Mouse (Mus musculus) intestine, postnatal 0 days (tissue): Measurements from ENCODE around the gene Unc45a. TPM values are rescaled to one million over a fixed set of nuclear protein-coding genes. Genes with fewer than 3 reads are reported as not detected.

ENCODE experiments used
- ATAC-seq: fragments of 200-750 bp; cut with Nextera tagmentation; 2 replicates; pipeline ENCODE4 v1.8.0; 2017; ENCODE audit warnings: mild to moderate bottlenecking, moderate TSS enrichment, moderate library complexity
- H3K27ac ChIP-seq: fragments of 300-500 bp; sonication (generic); 2 replicates; pipeline ENCODE4 v1.5.1; 2014; ENCODE audit warnings: mild to moderate bottlenecking, low read depth, low read length, moderate library complexity
- H3K27me3 ChIP-seq: fragments of 300-500 bp; sonication (generic); replicated peaks from 2 replicates; pipeline ENCODE4 v1.6.1; 2014; ENCODE audit warnings: low read length, mixed read lengths; ENCODE audit not compliant: control insufficient read depth, insufficient read depth
- H3K36me3 ChIP-seq: fragments of 300-500 bp; sonication (generic); 2 replicates; pipeline ENCODE4 v1.6.1; 2014; ENCODE audit warnings: mild to moderate bottlenecking, moderate library complexity; ENCODE audit not compliant: control insufficient read depth, insufficient read depth
- H3K4me1 ChIP-seq: fragments of 300-500 bp; sonication (generic); replicated peaks from 2 replicates; pipeline ENCODE4 v1.6.1; 2014; ENCODE audit warnings: antibody characterized with exemption, low read length, mixed read lengths; ENCODE audit not compliant: control insufficient read depth, insufficient read depth
- H3K4me2 ChIP-seq: fragments of 300-500 bp; sonication (generic); replicated peaks from 2 replicates; pipeline ENCODE4 v1.6.1; 2014; ENCODE audit warnings: low read depth, mild to moderate bottlenecking, moderate library complexity
- H3K4me3 ChIP-seq: fragments of 300-500 bp; sonication (generic); 2 replicates; pipeline ENCODE4 v1.5.1; 2014; ENCODE audit warnings: low read depth, low read length
- H3K9ac ChIP-seq: fragments of 300-500 bp; sonication (generic); 2 replicates; pipeline ENCODE4 v1.6.1; 2014; ENCODE audit warnings: mild to moderate bottlenecking, low read depth, low read length
- H3K9me3 ChIP-seq: fragments of 300-500 bp; sonication (generic); 2 replicates; pipeline ENCODE4 v1.6.1; 2016; ENCODE audit warnings: mixed run types; ENCODE audit not compliant: control insufficient read depth
- CTCF ChIP-seq: sonication (generic); IDR thresholded peaks from 2 replicates; pipeline ENCODE4 v1.5.1; 2016; ENCODE audit warnings: low read depth, mild to moderate bottlenecking, control low read depth, antibody characterized with exemption, moderate library complexity
- WGBS: fragments of 180-500 bp; shearing (Covaris S2); extraction: QIAGEN DNeasy Blood & Tissue Kit; methylation state at CpG from one replicate; pipeline ENCODE4 v1.1.7; 2014; 5-methylcytosine and 5-hydroxymethylcytosine counted together
- polyA plus RNA-seq: library from polyadenylated mRNA; unstranded; fragments of >200 nt; fragmentation: Nextera tagmentation; extraction: Ambion mirVana; gene quantifications from 2 replicates; pipeline ENCODE4 v1.2.1, GENCODE M21; 2015

The Unc45a gene
- polyA plus RNA-seq, 1 experiment from 2014 or later: 20.0 TPM

DNA sequence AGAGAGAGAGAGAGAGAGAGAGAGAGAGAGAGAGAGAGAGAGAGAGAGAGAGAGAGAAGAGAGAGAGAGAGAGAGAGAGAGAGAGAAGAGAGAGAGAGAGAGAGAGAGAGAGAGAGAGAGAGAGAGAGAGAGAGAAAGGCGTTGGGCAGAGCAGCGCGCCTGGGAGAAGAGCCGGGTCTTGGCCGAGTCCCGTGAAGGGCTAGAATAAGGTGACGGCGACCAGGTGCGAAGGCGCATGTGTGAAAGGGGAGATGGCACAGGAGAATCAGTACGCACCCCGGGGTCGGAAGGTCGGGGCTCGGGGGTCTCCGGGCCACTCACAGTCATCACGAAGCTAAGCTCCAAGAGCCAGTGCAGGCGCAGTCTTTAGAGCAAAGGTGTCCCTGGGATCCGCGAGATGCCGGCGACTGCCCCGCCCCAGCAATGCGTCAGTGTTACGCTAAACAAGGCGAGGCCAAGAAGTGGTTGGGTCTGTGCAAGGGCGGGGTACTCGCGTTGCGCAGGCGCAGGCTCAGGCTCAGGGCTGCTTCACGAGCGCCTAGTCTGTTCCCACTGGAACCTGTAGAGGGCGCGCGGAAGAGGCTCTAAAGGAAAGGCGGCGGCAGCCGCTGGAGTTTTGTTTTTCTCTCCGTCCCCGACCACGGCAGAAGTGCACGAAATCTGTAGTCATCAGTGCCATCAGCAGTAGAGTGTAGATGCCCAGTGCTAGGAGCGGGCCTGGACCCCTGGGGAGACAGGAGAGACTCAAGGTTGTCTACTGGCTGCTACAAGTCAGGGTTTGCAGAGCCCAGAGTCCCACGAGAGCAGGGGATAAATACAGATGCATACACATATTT lies 794 bp downstream of the Unc45a start:
- 1% methylated on average over 44 of the region's 45 CpGs for WGBS
- Histone ChIP-seq H3K27me3 (no peaks in the 10 kb centered on the region), H3K4me1 (no peaks in the 10 kb centered on the region; the same call in 1 of the 2 replicates), H3K4me2 (peak overlapping the region; percentile 67), H3K4me3 (peak overlapping the region; percentile 59), H3K9ac (peak overlapping the region; percentile 55), H3K36me3 (peaks cover 22% of the 10 kb centered on the region), H3K27ac (peak overlapping the region; percentile 69), H3K9me3 (no peaks in the 10 kb centered on the region)
- TF ChIP-seq CTCF: peak; percentile 91
- ATAC-seq: peak; percentile 95

DNA sequence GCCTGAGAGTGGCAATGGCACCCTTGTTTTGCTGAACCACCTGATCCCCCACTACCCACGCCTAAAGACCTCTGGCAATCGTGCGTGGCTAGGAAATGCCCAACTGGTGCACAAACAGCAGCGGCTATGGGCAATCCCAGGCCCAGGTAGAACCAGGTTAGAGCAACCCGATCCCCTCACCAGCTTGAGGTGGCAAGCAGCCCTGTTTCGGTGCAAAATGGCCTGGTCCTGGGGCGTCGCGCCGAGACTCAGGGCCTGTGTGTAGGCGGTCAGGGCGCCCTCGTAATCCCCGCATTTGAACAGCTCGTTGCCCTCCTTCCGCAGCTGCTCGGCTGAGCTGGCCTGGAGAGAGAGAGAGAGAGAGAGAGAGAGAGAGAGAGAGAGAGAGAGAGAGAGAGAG lies 1.4 kb downstream of the Unc45a start:
- Histone ChIP-seq H3K9ac (peak overlapping the region; percentile 55), H3K4me3 (peak overlapping the region; percentile 59), H3K4me2 (peak overlapping the region; percentile 67), H3K27me3 (no peaks in the 10 kb centered on the region), H3K27ac (no peak overlapping the region), H3K36me3 (peaks cover 28% of the 10 kb centered on the region), H3K4me1 (no peaks in the 10 kb centered on the region; the same call in 1 of the 2 replicates), H3K9me3 (no peaks in the 10 kb centered on the region)
- WGBS: 7% methylated on average over 17 of the region's 17 CpGs
- no peak for ATAC-seq
- TF ChIP-seq CTCF: no peak

DNA sequence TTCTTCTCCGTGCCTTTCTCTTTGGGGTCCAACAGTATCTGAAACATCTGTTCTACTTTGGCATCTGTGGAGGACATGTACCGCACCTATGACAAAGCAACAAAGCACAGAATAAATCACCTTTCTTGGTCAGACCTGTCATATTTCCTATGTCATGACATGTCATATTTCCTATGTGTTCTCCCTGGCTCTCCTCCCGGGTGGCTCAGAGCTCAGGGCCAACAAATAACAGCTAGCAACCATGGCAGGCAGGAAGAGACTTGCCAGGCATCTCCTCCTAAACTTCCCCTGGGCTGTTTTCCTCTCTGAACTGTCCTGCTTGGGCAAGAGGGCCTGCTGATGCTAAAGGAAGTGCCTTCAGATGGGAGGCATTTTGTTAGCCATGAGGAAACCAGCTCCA lies 3.9 kb downstream of the Unc45a start:
- no peak for ATAC-seq
- Histone ChIP-seq H3K4me2 (no peak overlapping the region), H3K27me3 (no peaks in the 10 kb centered on the region), H3K27ac (no peak overlapping the region; the same call in 1 of the 2 replicates), H3K36me3 (peaks cover 51% of the 10 kb centered on the region), H3K4me3 (no peak overlapping the region), H3K4me1 (no peaks in the 10 kb centered on the region; the same call in 1 of the 2 replicates), H3K9me3 (no peaks in the 10 kb centered on the region), H3K9ac (no peak overlapping the region)
- TF ChIP-seq CTCF: no peak
- 83% methylated on average over 3 of the region's 3 CpGs for WGBS

DNA sequence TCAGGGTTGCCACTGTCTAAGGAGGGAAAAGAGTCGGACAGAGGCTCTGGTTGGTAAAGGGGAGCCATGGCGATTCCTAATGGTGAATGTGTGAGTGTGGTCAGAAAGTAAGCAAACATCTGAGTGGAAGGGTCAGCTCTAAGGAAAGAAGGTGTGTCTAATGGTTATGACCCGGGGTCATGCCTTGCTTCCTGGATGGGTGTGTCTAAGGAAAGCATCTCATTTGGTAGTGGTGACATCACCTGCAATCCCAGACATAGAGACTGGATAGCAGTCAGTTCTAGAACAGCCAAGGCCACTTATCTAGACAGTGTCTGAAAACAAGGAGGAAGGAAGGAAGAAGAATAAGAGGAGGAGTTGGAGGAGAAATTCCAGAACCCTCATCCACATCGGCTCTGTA lies 6.0 kb downstream of the Unc45a start:
- 67% methylated on average over 4 of the region's 4 CpGs for WGBS
- peaks cover 72% of the 10 kb centered on the region for H3K36me3 ChIP-seq
- no peak overlapping the region; the same call in 1 of the 2 replicates for H3K27ac ChIP-seq
- H3K4me2 ChIP-seq: no peak overlapping the region
- no peak overlapping the region for H3K9ac ChIP-seq
- TF ChIP-seq CTCF: no peak
- peak; percentile 46; the same call in 1 of the 2 replicates for ATAC-seq
- no peak overlapping the region for H3K4me3 ChIP-seq
- no peaks in the 10 kb centered on the region for H3K9me3 ChIP-seq
- H3K27me3 ChIP-seq: no peaks in the 10 kb centered on the region
- H3K4me1 ChIP-seq: no peaks in the 10 kb centered on the region; the same call in 1 of the 2 replicates

DNA sequence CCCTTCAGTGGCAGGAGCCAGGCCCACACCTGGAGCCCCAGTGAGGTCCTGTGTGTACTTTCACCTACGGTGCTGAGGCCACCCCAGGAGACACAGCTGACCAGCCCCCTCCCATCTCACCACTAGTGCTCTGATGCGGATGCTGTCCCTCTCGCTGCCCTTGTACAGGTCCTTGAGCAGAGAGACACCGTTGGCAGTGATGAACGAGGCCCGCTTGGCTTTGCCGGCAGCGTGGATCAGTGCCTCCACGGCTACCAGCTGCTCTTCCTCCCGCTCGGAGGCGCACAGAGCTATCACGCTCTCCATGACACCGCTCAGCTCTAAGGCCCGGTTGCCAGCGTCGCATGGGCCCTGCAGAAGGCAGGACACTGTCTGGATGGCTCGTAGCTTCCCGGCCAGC lies 9.4 kb downstream of the Unc45a start:
- Histone ChIP-seq H3K9me3 (no peaks in the 10 kb centered on the region), H3K4me3 (no peak overlapping the region), H3K9ac (no peak overlapping the region), H3K4me2 (no peak overlapping the region), H3K27me3 (no peaks in the 10 kb centered on the region), H3K27ac (no peak overlapping the region), H3K36me3 (peaks cover 98% of the 10 kb centered on the region), H3K4me1 (no peaks in the 10 kb centered on the region; the same call in 1 of the 2 replicates)
- 94% methylated on average over 19 of the region's 19 CpGs for WGBS
- TF ChIP-seq CTCF: no peak
- no peak for ATAC-seq

DNA sequence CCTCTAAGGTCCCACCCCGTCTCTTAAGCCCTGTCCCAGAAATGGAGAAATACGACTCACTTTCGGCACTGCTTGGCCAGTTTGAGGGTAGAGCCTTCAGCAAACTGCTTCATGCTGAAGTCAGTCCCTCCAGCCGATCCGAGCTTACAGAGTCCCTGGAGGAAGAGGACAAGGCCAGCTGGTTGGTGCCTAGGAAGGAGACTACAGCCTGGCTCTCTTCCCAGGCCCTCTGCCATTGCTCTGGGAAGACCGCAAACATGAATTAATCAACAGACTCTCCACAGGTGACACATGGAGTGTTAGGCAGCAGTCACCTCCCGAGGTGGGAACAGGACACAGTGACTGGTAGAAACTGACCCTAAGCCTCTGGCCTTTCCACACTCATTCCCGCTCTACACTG lies 10.5 kb downstream of the Unc45a start:
- Histone ChIP-seq H3K27ac (no peak overlapping the region), H3K9ac (no peak overlapping the region), H3K27me3 (no peaks in the 10 kb centered on the region), H3K36me3 (peaks cover 98% of the 10 kb centered on the region), H3K4me1 (no peaks in the 10 kb centered on the region; the same call in 1 of the 2 replicates), H3K9me3 (no peaks in the 10 kb centered on the region), H3K4me3 (no peak overlapping the region), H3K4me2 (no peak overlapping the region)
- ATAC-seq: no peak
- no peak for TF ChIP-seq CTCF
- 89% methylated on average over 8 of the region's 8 CpGs for WGBS
